Mouse (Mus musculus) gonadal fat pad, adult 2 months (tissue): Measurements from ENCODE around the gene Gla. TPM values are rescaled to one million over a fixed set of nuclear protein-coding genes. Genes with fewer than 3 reads are reported as not detected.
"Not testable (repeated sequence)": the region's sequence is repeated elsewhere in the genome, so short reads cannot be mapped to it uniquely, and the experiment has no call there.

Experiments used
- DNase-seq: peaks from one replicate; pipeline ENCODE4 v3.0.0-alpha.2; 2012; ENCODE audit warnings: low read depth
- polyA plus RNA-seq: library from polyadenylated mRNA; depleted of rRNA; stranded (reverse); fragments of >200 nt; gene quantifications from 2 replicates; pipeline ENCODE4 v1.2.3, GENCODE M21; 2012

The Gla gene
- polyA plus RNA-seq, 1 experiment, result 3.8 TPM

- DNase-seq, result no peak
Measured at GRCm38 (mm10) chrX:134588997-134589396, 11.9 kb downstream of the Gla start.

GRCm38 (mm10) chrX:134588261-134588660 is 12.7 kb downstream of the Gla start:
- no peak for DNase-seq

DNA sequence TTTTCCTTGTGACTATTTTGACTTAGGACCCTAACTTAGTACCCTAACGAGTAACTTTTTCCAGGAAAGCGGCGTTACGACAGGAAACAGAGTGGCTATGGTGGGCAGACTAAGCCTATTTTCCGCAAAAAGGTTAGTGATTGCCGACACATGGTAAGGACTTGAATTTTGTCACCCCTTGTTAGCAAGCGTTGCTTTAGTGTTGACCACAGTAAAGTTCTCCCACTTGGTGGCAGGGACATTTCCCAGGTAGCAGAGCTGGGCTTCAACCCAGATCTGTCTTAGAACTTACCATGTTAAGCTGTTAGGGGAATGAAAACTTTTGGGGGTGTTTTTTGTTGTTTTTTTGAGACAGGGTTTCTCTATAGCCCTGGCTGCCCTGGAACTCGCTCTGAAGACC is 14.5 kb downstream of the Gla start:
- no peak for DNase-seq

GRCm38 (mm10) chrX:134585103-134586002 is 15.6 kb downstream of the Gla start, which contains the start of gene Rpl36a:
Rpl36a (plus strand) TSS chrX:134585654.
- no peak for DNase-seq

DNA sequence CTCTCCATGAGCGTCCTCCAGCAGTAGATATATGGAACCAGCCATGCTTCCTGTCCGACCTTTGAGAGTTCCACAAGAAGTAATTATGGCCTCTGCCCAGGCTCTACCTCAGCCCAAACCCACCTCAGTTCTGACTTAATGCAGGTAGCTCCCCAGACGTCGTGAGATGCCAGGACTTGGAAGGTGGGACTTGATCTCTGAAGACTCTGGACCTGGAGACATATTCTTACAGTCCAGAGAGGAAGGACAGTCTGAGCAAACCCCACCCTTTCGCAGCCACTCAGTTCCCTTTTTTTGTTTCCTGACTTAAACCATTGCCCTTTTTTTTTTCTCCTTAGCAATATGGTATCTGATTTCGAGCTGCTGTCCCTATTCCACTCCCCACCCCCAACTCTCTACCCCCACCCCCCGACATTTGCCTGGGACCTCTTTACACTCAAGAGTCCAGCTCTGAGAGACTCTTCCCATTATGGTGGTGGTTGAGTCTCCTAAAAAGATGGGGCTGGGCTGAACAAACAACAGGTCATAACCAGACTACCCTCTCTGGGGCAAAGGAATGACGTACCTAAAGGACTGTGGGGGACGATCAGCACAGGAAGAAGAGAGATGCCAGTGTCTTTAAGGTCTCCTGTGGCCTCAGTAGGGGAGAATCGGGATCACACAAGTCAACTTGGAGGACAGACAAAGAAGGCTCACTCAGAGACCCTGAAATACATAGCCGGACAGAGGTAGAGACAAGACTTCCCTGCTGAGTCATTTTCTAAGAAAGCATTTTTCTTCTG is 17.8 kb downstream of the Gla start, which contains the start of gene Btk:
Gene Btk (minus strand): TSS at position 683 of the 782 bp plus-strand sequence.
- no peak for DNase-seq

- DNase-seq, result no peak
Measured at GRCm38 (mm10) chrX:134582270-134582669, 18.7 kb downstream of the Gla start.

GRCm38 (mm10) chrX:134580528-134581305 is 20.2 kb downstream of the Gla start:
- no peak for DNase-seq

- DNase-seq, result no peak
Measured at GRCm38 (mm10) chrX:134577896-134578295, 23.0 kb downstream of the Gla start.

- DNase-seq, result no peak
Measured at GRCm38 (mm10) chrX:134566536-134567222, 34.2 kb downstream of the Gla start.

DNA sequence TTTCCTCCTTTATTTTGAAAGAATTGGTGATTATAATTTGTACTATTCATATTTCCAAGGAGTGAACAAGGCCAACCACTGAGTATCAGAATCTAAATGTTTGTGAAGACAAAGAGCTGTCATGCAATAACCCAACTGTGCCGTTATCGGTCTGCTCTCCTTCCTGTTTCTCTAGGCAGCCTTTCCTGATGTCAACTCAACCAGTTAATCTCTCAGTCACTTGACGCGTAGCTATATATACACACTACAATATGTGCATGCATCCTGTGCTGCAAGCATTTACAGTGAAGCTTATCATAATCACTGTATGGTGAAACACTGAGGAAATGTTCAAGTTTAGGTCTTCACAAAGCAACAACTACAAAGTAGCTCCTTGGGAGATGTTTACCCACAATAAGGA is 36.6 kb downstream of the Gla start:
- no peak for DNase-seq

DNA sequence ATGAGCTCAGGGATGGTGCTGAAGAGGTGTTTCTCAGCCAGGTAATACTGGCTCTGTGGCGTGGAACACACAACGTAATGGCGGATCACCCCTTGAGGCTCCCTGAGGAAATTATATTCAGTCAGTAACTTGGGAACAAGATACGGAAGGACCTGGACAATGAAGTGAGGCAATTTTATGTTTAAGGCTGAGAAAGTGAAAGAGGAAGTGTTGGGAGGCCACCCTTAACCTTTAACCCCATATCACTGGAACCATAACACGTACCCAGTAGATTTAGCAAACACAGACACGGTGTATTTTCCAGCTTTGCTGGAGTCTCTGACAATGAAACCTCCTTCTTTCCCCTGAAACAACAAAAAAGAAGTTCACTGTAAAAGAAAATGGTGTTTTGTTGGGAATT is 46.5 kb downstream of the Gla start:
- DNase-seq, result no peak

- no peak for DNase-seq
Measured at GRCm38 (mm10) chrX:134553326-134553725, 47.6 kb downstream of the Gla start.

DNA sequence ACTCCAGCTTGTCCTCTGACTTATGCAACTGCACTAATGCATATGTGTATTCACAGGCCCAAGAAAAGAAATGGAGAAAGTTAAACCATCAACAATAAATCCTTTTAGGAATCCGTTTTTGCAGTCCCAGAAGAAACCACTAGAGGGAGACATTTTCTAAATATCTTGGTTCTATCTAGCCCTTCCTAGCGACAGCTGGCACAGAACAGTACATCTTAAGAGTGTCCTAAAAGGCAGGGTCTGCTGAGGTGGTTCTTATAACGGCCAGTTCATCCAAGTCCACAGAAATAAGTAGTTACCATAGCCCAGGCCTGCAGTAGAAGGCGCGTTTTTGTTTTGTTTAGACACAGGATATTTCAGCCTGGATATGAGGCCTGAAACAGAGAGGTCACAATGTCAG is 50.0 kb downstream of the Gla start:
- no peak for DNase-seq

GRCm38 (mm10) chrX:134547330-134547729 is 53.6 kb downstream of the Gla start:
- no peak for DNase-seq

DNA sequence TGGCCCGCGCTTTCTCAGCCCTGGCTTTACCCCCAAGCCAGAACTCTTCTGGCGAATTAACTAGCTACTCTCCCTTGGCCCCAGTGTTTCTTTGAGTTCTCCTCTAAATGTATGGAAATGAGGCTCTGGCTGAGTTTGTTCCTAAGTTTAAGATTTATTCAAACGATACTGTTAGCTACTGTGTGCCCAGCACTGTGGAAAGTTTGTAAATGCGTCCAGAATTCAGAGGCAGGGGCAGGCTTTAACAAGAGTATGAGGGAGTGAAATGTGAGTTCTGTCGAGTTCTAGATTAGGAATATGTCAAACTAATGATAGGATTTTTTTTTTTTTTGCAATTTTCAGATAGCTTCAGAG is 59.0 kb downstream of the Gla start:
- DNase-seq, result no peak

- no peak for DNase-seq
Measured at GRCm38 (mm10) chrX:134541145-134541954, 59.6 kb downstream of the Gla start, which contains the start of gene Timm8a1. Timm8a1 (minus strand) TSS chrX:134541865.

- DNase-seq, result peak; percentile 17
Measured at GRCm38 (mm10) chrX:134540414-134541135, 60.4 kb downstream of the Gla start.

DNA sequence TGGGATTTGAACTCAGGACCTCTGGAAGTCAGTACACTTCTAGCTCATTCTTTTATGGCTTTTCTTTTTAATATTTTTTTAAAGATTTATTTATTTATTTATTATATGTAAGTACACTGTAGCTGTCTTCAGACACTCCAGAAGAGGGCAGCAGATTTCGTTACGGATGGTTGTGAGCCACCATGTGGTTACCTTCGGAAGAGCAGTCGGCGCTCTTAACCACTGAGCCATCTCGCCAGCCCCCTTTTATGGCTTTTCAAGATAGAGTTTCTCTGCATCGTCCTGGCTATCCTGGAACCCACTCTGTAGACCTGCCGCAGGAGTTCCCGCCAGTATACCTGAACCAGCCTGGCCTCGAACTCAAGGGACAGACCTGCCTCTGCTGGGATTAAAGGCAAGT is 61.1 kb downstream of the Gla start:
- DNase-seq, result not testable (repeated sequence)
